Mouse (Mus musculus) C2C12 (cell line): ENCODE data around the gene Snx30. TPM values are rescaled to one million over a fixed set of nuclear protein-coding genes. Genes with fewer than 3 reads are reported as not detected.

Experiments
- H3K27me3 ChIP-seq: one replicate; pipeline ENCODE4 v1.6.1; 2011; ENCODE audit not compliant: control insufficient read depth, insufficient read depth, insufficient read length
- H3K36me3 ChIP-seq: one replicate; pipeline ENCODE4 v1.6.1; 2011; ENCODE audit not compliant: control insufficient read depth, insufficient read depth
- H3K4me3 ChIP-seq: one replicate; pipeline ENCODE4 v1.5.1; 2011; ENCODE audit warnings: mild to moderate bottlenecking, control low read depth; ENCODE audit not compliant: poor library complexity, insufficient read depth, severe bottlenecking
- H3K79me2 ChIP-seq: one replicate; pipeline ENCODE4 v1.6.1; 2011; ENCODE audit not compliant: control insufficient read depth, insufficient read depth
- H3K79me3 ChIP-seq: one replicate; pipeline ENCODE4 v1.6.1; 2011; ENCODE audit warnings: low read depth, control low read depth
- H3ac ChIP-seq: one replicate; pipeline ENCODE3; 2011; ENCODE audit warnings: low read depth; ENCODE audit not compliant: control insufficient read depth, insufficient read length
- CEBPB ChIP-seq: IDR thresholded peaks from one replicate; pipeline ENCODE4 v1.6.1; 2011; ENCODE audit warnings: low read depth, mild to moderate bottlenecking, control low read depth, moderate library complexity
- CTCF ChIP-seq: IDR thresholded peaks from one replicate; pipeline ENCODE4 v1.5.1; 2011; ENCODE audit not compliant: control insufficient read depth, insufficient read depth, insufficient read length
- FOSL1 ChIP-seq: IDR thresholded peaks from one replicate; pipeline ENCODE4 v1.8.0; 2011; ENCODE audit warnings: mild to moderate bottlenecking, low read length; ENCODE audit not compliant: poor library complexity, insufficient read depth, severe bottlenecking
- MAX ChIP-seq: IDR thresholded peaks from one replicate; pipeline ENCODE4 v1.6.1; 2011; ENCODE audit warnings: mild to moderate bottlenecking, control low read depth
- MYOD1 ChIP-seq: IDR thresholded peaks from one replicate; pipeline ENCODE4 v1.6.1; 2011; ENCODE audit warnings: low read depth; ENCODE audit not compliant: control insufficient read depth, insufficient read length
- MYOG ChIP-seq: IDR thresholded peaks from one replicate; pipeline ENCODE4 v1.6.1; 2011; ENCODE audit not compliant: control insufficient read depth, insufficient read length; ENCODE audit errors: extremely low read depth
- USF1 ChIP-seq: IDR thresholded peaks from one replicate; pipeline ENCODE4 v1.6.1; 2011; ENCODE audit warnings: low read depth, mild to moderate bottlenecking, control low read depth, moderate library complexity
- polyA plus RNA-seq: library from polyadenylated mRNA; unstranded; fragments of >200 nt; fragmentation: generic; extraction: Trizol; gene quantifications from one replicate; pipeline ENCODE4 v1.2.1, GENCODE M21; 2012; ENCODE audit warnings: missing spikeins

Gene Snx30
- polyA plus RNA-seq, 1 experiment, result 3.5 TPM

DNA sequence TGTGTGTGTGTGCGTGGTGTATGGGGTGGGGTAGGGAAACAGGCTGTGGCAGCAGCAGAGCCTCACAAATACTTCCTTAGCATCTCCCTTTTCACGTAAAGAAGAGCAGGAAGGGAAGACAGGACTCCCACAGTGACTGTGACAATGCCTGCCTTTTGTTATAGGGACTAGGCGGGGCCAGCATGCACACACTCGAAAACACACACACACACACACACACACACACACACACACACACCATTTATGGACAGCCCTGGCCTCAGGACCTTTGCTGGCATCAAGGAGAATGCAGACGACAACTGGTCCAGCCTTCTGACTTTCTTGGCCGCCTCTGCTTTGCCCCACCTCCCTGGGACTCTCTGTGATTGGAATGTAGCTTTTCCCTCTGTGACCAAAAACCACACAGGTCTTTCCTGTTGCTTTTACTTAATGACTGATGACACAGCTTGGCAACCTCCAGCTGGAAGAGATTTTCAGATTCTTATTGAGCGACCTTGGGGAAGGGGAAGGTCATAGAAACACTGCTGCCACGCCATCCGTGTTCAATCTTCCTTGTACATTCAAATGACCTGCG, 102.1 kb downstream of the Snx30 start:
- H3K36me3 ChIP-seq, result no peaks in the 10 kb centered on the region
- no peaks in the 10 kb centered on the region for H3K79me3 ChIP-seq
- no peaks in the 10 kb centered on the region for H3K79me2 ChIP-seq
- TF ChIP-seq MAX (no peak), CTCF (no peak), USF1 (no peak), MYOD1 (no peak), FOSL1 (no peak), CEBPB (no peak), MYOG (no peak)
- H3K27me3 ChIP-seq, result no peaks in the 10 kb centered on the region
- no peak overlapping the region for H3ac ChIP-seq
- H3K4me3 ChIP-seq, result no peak overlapping the region

DNA sequence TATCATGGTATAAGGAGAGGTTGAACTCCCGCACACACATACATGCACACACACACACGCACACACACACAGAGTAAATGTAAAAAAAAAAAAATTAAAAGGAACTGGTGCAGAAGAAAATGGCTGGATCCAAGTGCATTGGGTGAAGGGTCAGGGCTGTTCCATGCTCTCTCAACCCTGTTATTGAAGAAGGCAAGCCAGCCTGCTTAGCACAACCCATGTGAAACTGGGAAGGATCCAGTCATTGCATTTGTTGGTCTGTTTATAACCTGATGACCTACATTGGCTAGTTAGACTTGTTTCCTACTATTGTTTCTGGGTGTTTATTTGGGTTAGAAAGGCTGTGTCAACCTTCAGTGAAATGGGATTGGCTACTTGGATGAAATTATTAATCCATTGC, 103.1 kb downstream of the Snx30 start:
- no peak overlapping the region for H3ac ChIP-seq
- no peaks in the 10 kb centered on the region for H3K36me3 ChIP-seq
- no peaks in the 10 kb centered on the region for H3K79me3 ChIP-seq
- TF ChIP-seq MYOD1, result no peak
- TF ChIP-seq MAX, result no peak
- no peak for TF ChIP-seq FOSL1
- no peak for TF ChIP-seq USF1
- TF ChIP-seq CEBPB, result no peak
- no peak for TF ChIP-seq CTCF
- TF ChIP-seq MYOG, result no peak
- no peaks in the 10 kb centered on the region for H3K27me3 ChIP-seq
- no peaks in the 10 kb centered on the region for H3K79me2 ChIP-seq
- H3K4me3 ChIP-seq, result no peak overlapping the region

DNA sequence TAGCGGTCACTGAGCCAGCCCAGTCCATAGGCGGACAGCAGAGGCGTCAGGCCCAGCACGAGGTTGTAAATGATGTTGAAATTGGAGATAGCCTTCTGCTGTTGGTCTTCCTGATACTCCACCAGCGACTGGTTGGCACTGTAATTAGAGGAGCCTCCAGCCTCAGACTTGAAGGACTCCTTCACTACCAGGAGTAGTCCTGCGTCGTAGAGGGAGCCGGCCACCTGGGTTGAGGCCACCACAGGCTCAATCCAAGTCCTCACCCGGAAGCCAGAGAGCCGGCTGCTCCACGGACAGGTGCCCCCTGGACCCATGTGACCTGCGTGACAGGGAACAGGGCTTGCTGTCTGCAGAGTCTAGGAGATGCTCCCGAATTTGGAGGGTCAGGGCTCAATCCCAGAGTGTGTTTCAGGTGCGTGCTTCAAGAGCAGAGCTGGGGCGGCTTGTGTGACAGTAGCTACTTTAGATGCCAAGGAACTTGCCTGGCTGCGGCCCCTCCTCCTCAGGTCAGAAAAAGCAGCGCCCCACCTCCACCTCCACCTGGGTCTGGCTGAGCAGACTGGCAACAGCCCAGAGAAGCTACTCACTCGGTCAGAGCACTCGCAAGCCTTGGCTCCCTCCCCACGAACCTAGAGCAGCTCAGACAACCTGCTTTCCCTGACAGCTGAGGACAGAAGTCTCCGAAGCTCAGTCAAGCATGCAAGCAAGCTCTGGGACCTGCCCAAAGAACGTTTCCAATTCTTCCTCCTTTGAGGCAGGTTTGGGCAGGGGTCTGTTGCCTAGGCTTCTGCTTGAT, 109.2 kb downstream of the Snx30 start, which contains the start of gene Slc46a2:
Gene Slc46a2, minus strand, starts transcription at position 449 of the 796 bp plus-strand sequence.
- Histone ChIP-seq H3K27me3 (no peaks in the 10 kb centered on the region), H3K79me3 (no peaks in the 10 kb centered on the region), H3ac (no peak within 1 kb of the TSS), H3K79me2 (no peaks in the 10 kb centered on the region), H3K36me3 (no peaks in the 10 kb centered on the region), H3K4me3 (no peak within 1 kb of the TSS)
- TF ChIP-seq MYOG (no peak), CTCF (no peak), MAX (no peak), CEBPB (no peak), FOSL1 (no peak), MYOD1 (no peak), USF1 (no peak)

DNA sequence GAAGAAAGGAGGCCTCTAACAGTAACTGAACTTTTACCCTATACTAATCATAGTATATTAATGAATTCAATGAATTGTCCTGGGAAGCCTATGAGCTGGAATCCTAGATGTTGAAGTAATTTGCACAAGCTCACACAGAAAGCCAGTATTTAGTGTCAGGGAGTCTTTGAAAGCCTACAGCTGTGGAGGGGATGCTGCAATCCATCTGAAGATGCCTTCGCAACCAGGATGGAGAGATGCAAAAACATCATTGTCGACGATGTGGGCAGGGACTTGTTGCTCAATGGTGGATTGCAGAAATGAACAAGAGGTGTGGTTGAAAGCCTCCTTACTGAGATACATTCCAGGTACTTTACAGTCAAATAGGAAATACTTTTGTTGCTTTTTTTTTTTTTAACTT, 112.3 kb downstream of the Snx30 start:
- no peak overlapping the region for H3ac ChIP-seq
- H3K27me3 ChIP-seq, result no peaks in the 10 kb centered on the region
- no peak overlapping the region for H3K4me3 ChIP-seq
- no peaks in the 10 kb centered on the region for H3K79me2 ChIP-seq
- H3K79me3 ChIP-seq, result no peaks in the 10 kb centered on the region
- TF ChIP-seq MYOD1 (no peak), USF1 (no peak), CEBPB (no peak), FOSL1 (no peak), MYOG (no peak), MAX (no peak), CTCF (no peak)
- no peaks in the 10 kb centered on the region for H3K36me3 ChIP-seq

DNA sequence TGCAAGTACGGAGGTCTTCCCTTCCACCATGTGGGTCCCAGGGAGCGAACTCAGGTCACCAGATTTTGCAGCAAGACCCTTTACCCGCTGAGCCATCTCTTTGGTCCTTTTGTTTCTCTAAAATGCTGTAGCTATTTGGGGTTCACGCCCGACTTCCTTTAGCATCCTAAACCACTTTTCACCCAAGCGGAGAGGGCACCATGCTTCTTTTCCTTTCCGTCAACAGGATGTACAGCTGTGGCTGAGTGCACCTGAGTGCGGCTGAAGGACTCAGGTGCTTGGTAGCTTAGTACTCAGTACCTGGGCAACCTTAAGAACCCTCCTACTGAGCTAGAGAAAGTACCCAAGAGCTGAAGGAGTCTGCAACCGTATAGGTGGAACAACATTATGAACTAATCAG, 119.4 kb downstream of the Snx30 start:
- Histone ChIP-seq H3K79me2 (no peaks in the 10 kb centered on the region), H3ac (no peak overlapping the region), H3K79me3 (no peaks in the 10 kb centered on the region), H3K4me3 (no peak overlapping the region), H3K27me3 (peaks cover 7% of the 10 kb centered on the region), H3K36me3 (no peaks in the 10 kb centered on the region)
- TF ChIP-seq MYOG, result no peak

DNA sequence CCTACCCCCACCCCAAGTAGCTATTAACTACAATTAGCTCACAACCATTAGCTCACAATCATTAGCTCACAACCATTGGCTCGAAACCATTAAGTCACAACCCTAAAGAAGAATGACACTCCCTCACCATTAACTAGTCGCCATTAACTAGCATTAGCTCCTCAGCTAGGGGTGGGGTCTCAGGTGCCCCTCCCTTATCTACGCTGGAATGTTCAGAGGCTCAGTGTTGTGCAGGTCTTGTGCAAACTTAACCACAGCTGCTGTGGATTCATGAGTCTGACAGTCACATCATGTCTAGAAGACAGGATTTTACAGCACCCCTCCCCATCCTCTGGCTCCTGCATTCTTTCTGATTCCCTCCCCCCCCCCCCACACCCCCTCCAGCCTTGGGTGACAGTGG, 122.0 kb downstream of the Snx30 start:
- Histone ChIP-seq H3K79me3 (no peaks in the 10 kb centered on the region), H3K27me3 (peaks cover 7% of the 10 kb centered on the region), H3ac (no peak overlapping the region), H3K79me2 (no peaks in the 10 kb centered on the region), H3K36me3 (no peaks in the 10 kb centered on the region), H3K4me3 (no peak overlapping the region)
- TF ChIP-seq FOSL1 (no peak), CEBPB (no peak), USF1 (no peak), MYOG (no peak), MYOD1 (no peak), MAX (no peak), CTCF (no peak)
